Mouse (Mus musculus) mouse embryonic stem cell (cell line): ENCODE measurements at regions not wholly inside any gene's neighbourhood (a gene's known extent, or its start where the extent isn't known, plus 50 kb on each side); places are given as distances from the start of the nearest gene placed in this dataset.

Source experiments
- in situ Hi-C, 2 experiments: fragments of 300-500 bp; cut with MboI; formaldehyde crosslinking; loops; 1 replicate in 1 of 2; 3 replicates in 1 of 2; pipeline ENCODE4 v1.14.3; 2019 to 2020; ENCODE audit warnings: low sequenced_read_pairs in 2 of 2, low pct_unique_long_range_greater_than_20kb in 1 of 2, mixed read lengths in 1 of 2; ENCODE audit not compliant: unreplicated experiment in 1 of 2

DNA sequence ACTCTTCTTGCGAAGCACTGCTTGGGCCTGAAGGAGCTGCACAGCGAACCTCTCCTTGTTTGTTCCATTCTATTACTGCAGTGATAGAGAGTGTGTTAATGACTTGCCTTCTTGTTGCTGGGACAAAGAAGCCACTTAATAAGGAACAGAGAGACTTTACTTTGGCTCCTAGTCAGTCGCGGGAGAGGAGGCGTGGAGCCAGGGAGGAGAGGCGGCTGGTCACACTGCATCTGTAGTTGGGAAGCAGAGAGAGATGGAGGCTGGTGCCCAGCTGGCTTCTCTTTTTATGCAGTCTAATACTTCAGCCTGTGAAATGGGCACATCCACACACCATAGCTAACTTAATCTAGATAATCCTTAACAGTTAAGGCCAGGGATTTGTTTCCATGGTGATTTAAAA is 159.4 kb upstream of the Kcnab2 start:
- in situ Hi-C loops: no loop called here

DNA sequence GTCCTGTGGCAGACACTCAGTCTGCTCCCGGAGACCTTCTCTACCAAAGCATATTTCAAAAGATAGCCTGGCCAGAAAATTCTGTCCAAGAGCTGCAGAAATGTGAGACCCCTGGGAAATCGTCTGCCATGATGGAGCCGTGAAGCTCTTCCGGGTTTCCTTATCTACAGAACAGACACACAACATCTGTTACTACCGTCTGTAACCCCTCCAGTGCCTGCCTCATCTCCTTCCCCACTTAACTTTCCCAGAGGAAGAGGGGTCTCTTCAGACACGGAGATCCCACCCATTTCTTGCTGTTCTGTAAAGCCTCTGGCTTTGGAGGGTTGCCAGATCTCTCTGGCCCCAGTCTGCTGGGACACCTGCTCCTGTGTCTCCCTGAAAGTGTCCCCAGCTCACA is 156.2 kb upstream of the Kcnab2 start:
- in situ Hi-C loops: no loop called here

- in situ Hi-C loops: no loop called here
Measured at GRCm38 (mm10) chr4:152628111-152628510, 150.4 kb upstream of the Kcnab2 start.

DNA sequence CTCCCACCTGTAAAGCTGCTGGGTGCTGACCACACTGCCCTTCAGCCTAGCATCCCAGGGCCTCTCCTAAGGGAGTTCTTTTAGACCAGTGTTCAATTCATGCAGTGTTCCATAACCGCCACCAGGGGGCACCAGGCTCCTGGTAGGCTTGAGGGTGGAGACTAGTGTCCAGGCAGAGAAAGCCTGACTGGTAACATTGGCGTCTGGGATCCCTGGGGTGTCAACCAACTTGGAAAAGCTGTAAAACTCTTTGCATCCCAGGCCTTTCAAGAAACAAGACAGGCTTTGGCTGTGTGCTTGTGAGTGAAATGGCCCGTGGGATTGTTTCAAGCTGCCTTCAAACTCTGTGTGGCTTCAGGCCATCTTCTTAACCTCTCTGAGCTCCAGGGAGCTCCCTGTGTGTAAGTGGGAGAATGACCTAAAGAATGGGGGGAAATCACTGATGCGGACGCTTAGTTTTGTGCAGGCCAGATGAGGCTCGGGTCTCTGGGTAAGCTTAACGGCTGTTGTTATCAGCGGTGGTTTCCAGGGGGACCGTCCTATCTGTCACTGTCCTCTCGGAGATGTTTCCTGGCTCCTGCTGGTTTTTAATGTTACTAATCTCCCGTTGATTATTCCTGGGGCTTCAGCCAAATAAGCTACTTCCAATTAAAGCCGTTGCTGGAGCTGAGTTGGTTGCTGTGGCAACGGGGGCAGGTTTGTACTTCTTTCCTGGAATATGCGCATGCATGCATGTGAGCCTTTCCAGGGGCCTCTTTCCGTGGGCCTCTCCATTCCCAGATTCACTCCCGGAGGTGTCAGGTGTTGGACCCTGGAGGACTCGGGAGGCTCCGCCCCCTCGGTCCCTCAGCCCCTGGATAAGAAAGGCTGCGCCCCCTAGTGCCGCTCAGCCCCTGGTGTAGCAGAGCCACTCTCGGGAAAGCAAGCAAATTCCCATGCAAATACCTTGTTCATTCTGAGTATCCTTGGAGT is 147.6 kb upstream of the Kcnab2 start:
- in situ Hi-C loops: no loop called here

DNA sequence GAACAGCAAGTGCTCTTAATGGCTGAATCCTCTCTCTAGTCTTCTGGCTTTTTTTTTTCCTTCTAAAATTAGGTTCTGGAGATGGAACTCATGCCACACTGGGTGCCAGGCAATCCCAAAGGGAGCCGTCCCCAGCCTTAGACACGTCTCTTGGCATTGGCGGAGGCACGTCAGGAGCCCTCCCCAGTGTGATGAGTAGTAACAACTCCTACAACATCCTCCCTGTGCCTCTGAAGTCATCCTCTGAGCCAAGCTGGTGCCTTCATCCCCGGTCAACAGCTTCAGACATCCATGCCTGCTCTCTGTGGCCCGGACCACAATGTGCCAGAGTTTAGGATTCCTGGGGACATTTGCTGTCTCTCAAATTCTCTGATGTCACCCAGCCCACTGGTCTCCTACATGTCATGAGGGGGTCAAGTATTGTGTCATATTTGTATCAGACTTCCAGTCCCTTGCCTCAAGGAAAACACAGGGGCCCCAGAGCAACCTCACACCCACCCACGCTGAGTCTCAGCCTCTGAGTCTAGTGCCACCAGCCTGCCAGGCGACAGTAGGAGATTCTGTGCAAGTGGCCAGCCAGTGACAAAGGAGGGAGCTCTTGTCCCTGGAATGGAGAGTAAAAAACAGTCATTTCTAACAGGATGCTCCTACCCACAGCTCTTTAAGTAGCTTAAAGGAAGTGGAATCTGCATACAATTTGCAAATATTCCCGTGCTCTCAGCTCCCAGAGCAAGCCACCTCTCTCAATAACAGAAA is 144.5 kb upstream of the Kcnab2 start:
- in situ Hi-C loops: no loop called here

DNA sequence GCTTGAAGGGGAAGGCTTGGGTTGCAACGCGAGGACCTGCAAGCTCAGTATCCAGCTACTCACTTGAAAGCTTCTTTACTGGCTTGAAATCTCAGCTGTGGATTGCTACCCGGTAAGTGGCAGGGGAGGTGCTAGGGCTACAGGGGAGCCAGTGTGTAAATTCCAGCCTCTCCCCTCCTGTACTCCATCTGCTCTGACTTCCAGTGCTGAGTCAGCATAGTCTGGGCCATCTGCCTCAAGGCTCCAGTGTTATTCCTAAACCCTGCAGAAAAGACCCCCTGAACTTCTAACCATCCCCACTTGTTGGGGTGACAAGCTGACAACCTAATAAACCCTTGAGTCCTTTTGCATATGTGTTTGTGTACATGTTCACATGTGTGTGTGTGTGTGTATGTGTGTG is 140.0 kb upstream of the Kcnab2 start:
- in situ Hi-C loops: no loop called here

DNA sequence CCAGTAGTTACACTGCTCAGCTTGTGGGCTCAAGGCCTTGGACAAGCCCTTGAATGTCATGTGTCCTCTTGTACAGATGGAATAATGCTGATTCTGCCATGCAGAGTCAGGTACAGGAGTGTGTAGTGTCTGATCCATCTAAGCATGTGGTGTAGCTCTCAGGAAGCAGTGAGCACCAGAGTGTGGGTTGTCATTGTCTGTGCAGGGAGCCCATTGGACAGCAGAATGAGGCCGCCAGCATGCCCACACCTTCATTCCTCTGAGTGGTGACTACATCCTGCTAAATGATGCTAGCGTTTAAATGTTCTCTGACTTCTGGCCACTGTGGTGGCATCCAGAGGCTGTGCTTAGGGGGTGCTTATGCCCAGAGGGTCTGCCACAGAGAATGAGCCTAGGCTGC is 137.5 kb upstream of the Kcnab2 start:
- in situ Hi-C loops: no loop called here

GRCm38 (mm10) chr4:152614356-152615100 is 136.9 kb upstream of the Kcnab2 start:
- in situ Hi-C loops: no loop called here
